Mouse (Mus musculus): ENCODE data around the gene Pnpla8.
A peak's percentile ranks its signal among the peaks of the same experiment; 100 is the strongest.
"Not testable (repeated sequence)": the region's sequence is repeated elsewhere in the genome, so short reads cannot be mapped to it uniquely, and the experiment has no call there.

The Pnpla8 gene

DNA sequence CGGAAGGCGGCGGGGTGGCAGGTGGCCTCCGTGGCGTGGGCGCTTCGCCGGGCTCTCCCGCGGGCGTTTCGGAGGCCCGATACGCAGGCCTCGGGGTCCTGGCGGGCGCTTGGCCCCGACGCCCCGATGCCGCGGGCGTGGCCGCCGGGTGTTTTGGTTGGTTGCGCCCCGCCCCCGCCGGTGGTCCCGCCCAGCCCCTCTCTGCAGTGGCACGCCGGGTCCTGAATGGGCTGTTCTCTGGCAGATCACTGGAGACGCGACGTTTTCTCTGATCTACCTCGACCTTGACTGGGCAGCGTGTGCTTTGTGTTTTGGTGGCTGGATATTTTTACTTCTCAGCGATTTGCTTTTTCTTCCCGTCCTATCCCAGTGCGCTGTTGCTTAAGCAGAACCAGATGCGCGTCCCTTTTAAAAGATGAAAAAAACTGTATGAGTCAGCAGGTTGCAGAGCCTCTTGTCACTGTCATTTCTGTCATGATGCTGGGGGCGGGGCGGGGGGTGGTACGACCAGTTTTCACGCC is 48.2 kb downstream of the Pnpla8 start:
- peak; percentile 71 to 73 for DNase-seq (ENCODE audit: low spot score in 2 of 2)

DNA sequence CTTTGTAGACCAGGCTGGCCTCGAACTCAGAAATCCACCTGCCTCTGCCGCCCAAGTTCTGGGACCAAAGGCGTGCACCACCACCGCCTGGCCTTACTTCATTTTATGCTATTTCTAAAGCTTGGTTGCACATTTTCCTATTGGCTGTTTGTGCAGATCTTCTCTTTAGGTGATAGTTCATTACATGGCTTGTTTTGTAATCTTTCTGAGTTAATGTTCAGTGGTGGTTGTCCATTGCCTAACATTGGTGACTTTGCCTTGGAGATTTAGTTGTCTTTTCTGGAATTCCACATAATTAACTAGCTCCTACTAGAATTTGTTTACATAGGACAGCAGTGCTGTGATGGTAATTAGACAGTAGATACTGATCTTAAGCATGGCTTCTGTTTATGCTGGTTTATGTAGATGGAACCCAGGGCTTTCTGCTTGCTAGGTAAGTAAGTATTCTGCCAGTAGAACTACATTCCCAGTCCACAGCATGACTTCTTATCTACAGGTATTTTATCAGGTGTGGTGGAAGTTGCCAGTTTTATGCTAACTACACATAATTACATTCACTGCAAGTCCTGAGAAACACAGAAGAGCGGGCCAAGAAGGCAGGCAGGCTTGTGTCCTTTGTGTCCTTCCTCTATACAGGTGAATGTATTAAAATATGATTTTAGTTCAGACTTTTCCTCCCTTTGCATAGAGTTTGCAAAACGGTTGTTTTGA is 53.1 kb downstream of the Pnpla8 start:
- no peak for DNase-seq (ENCODE audit: low spot score in 2 of 2)

DNA sequence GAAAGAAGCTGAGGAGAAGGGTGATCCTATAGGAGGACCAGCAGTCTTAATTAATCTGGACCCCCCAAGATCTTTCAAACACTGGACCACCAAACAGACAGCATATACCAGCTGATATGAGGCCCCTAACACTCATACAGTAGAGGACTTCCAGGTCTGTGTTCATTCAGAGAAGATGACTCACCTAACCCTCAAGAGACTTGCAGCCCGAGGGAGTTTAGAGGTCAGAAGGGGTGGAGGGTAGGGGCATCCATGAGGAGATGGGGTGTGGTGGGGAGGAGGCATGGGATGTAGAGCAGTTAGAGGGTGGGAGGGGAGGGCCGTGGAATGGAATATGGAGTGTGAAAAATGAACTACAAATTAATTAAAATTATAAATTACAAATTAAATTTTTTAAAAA is 59.0 kb downstream of the Pnpla8 start:
- not testable (repeated sequence) for DNase-seq (ENCODE audit: low spot score in 2 of 2)

DNA sequence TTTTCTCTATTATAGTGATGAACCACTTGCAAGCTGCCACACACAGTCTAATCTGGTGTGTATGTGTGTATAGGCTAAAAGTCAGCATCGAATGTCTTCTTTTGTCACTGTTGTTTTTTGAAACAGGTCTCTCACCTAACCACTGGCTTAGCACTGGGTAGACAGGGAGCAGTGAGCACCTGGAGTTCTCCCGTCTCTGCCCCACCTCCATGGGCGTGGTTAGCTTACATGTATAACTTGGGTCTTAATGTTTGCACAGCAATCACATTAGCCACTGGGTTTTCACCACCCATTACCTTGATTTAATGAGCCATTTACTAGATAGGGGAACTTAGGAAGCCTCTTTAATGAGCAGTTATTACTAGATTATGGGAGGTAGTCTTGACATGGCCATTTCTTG is 60.4 kb downstream of the Pnpla8 start:
- DNase-seq (ENCODE audit: low spot score in 2 of 2): no peak

DNA sequence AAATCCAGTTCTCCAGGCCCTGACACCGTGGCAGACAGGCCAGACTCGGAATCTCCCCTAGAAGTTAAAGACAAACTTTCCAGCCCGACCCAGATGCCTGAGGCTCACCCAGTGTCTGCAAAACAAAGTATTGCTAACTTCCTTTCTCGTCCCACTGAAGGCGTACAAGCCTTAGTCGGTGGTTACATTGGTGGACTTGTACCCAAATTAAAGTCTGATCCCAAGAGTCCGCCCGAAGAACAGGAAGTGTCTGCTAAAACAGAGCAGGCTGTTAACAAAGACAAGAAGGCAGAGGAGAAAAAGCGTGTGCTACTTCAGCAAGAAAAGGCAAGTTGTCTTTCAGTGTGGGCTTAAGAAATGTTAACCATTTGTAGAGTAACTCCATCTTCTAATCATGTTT is 62.2 kb downstream of the Pnpla8 start:
- no peak for DNase-seq (ENCODE audit: low spot score in 2 of 2)

DNA sequence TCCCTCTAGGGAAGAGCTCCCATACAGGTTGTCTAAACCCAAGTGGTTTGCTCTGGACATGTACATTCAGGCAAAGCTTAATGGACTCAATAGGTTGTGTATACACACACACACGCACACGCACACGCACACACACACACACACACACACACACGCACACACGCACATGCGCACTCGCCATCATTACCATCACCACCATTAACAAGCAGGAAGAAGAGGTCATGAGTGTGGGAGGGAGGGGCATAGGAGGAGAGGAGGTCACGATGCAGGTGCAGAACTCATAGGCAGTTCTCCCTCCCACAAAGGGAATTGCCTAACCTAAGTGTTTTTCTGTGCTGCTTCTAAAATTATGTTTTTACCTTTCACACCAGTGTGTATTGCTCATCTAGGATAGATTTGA is 65.8 kb downstream of the Pnpla8 start:
- no peak for DNase-seq (ENCODE audit: low spot score in 2 of 2)

DNA sequence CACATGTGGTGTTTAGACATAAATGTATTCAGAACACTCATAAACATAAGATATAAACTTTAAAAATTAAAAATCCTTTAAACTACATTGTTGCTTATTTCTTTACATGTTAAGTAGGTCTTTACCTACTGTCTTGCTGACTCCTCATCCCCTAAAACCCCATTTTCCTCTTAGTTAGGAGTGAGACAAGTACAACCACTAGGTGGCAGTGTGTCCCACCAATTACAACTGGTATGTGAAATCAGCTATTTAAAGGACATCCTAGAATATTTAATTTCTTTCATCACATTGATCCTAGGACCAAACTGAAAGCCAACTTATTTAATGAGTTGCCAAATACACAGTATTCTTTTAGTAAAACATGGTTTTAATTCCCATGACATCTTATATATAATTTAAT is 71.1 kb downstream of the Pnpla8 start:
- DNase-seq (ENCODE audit: low spot score in 2 of 2): peak; percentile 16 to 62

DNA sequence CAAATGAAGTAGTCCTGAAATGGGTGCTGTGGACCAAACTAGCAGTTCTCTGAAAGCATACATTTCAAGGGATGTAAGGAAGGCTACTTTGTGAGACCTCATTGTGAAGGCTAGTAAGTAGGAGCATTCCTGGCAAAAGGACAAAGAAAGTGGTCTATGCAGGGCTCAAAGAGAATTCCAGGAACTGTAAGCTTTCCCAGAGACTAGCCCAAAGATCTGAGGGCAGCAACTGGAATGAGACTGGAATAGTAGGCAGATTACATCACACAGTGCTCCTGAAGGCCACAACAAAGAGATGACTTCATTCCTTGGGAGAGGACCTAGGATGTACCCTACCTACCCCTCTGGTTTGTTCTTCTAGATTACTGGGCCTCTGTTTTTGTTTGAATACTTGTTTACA is 79.6 kb downstream of the Pnpla8 start:
- no peak for DNase-seq (ENCODE audit: low spot score in 2 of 2)

DNA sequence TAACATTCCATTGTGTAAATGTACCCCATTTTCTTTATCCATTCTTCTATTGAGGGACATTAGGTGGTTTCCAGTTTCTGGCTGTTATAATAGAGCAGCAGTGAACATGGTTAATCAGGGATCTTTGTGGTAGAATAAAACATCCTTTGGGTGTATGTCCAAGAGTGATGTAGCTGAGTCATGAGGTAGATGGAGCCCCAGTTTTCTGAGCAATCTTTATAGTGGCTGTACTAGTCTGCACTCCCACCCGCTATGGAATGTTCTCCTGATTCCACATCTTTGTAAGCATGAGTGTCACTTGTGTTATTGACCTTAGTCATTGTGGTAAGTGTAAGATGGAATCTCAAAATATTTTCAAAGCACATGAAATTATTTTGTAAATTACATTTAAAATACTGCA is 82.8 kb downstream of the Pnpla8 start:
- no peak for DNase-seq (ENCODE audit: low spot score in 2 of 2)

DNA sequence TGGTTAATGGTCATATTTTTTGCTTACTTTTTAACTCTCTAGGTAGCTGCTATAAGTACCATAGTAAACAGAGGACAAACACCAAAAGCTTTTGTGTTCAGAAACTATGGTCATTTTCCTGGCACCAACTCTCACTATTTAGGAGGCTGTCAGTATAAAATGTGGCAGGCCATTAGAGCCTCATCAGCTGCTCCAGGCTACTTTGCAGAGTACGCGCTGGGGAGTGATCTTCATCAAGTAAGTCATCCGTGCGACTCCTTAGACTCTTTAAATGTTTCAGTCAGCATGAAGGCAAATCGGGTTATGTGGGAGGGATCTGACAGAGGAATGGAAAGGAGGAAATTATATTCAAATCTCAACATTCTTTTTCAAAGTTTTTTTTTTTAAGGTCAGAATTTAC is 83.7 kb downstream of the Pnpla8 start:
- DNase-seq (ENCODE audit: low spot score in 2 of 2): no peak

DNA sequence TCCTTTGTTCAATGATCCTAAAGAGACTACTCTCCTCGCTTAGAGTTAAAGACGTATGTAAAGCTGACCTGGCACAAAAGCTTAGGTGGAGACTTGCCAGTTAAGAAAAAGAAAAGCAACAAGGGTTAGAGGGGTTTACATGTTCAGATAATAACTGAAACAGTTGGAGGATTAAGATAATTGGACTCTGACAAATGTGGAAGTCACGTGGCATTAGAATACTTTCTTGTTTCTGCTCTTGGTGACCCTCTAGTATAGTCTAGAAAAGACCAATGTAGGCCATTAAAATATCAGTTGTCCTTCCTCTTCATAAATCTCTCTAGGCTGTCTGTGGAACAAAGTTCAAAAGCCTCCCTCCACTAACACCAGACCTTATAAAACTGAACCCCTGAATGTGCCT is 87.1 kb downstream of the Pnpla8 start:
- DNase-seq (ENCODE audit: low spot score in 2 of 2): no peak

DNA sequence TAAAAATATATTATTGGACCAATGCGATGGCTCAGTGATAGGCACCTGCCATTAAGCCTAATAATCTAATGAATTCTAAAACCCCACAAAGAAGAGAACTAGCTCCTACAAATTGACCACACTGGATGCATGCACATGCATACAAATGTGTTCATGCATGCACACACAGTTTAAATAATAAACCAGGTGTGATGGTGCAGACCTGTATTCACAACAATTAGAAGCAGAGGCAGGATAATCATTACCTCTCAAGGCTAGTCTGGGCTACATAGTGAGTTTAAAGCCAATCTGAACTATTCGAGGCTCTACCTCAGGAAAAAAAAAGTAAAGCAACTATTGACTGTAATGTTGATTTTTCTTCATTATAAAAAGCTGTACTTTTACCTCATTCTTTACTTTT is 94.0 kb downstream of the Pnpla8 start:
- no peak for DNase-seq (ENCODE audit: low spot score in 2 of 2)

DNA sequence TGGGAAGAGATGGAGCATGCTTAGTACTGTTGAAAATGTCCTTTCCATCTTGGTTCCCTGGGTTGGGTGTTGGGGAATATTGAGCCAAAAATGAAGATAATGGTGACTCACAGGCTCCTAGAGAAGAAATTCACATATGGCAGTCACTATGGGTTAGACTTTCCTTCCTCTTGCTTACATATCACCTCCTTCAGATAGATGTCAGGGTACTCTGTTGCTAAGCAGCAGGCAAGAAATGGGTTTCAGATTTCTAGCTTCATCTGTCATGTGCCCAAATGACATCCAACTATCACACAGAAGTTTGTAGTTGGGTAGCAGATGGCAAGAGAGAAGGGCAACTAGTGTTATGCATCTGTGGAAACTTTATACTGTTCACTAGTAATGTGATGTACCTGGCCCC is 103.9 kb downstream of the Pnpla8 start:
- DNase-seq (ENCODE audit: low spot score in 2 of 2): no peak

DNA sequence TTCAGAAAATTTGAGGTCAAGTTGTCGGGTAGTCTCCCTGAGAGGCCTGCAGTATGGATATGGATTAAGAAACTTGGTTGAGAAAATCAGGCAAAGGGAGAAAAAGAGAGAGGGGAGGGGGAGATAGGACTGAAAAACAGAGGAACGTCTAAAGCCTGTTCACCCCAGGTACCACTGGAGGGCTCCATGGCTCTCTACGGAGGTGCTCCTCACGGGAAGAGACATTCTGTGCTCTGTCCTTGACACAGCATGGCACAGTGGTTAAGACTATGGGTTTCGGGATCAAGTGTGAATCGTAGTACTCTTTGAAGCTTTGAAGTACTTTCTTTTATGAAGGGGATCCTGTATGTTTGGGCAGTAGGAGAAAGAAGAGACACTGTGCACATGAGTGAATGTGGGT is 106.3 kb downstream of the Pnpla8 start:
- no peak for DNase-seq (ENCODE audit: low spot score in 2 of 2)

DNA sequence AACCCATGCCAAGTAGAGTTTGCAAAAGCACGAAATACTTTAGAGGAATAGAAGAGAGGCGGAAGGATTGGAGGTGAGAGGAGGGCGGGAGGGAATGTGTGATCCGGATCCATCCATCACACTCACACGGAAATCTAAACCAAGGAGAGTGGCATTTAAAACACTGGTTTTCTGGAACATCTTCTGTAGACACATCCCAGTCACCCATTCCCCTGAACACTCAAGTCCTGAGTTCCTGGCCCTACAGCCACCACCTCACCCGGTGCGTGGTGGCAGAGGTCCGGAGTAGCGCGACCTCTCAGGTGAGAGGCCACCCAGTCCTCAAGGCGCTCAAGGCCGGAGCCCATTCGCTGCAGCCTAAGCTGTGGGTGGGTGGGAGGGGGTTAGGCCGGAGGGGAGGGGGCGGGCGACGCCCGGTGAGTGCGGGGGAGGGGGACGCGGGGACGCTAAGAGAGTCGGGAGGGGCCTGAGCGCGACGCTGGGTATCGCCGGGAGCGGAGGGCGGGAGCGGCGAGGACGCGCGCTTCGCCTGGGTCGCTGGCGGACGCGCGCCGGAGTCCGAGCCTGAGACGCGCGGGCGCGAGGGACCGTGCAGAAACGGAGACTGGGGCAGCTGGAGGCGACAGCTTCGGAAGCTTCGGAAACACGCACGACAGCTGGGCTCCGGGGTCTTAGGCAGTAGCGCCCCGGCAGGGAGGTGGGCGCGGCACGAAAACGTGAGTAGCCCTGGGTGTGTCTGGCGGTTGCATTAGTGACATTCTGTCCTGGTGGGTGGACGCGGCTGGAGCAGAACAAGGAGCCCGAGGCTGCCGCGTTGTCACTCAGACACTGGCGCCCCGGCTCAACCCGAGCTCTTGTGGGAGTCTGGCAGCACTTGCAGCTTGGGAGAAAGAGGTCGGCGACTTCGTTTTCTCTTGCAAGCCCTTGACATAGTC is 107.5 kb downstream of the Pnpla8 start, which contains the start of gene Nrcam:
Nrcam (plus strand) TSS at position 505 of the 935 bp plus-strand sequence.
- no peak for DNase-seq (ENCODE audit: low spot score in 2 of 2)

DNA sequence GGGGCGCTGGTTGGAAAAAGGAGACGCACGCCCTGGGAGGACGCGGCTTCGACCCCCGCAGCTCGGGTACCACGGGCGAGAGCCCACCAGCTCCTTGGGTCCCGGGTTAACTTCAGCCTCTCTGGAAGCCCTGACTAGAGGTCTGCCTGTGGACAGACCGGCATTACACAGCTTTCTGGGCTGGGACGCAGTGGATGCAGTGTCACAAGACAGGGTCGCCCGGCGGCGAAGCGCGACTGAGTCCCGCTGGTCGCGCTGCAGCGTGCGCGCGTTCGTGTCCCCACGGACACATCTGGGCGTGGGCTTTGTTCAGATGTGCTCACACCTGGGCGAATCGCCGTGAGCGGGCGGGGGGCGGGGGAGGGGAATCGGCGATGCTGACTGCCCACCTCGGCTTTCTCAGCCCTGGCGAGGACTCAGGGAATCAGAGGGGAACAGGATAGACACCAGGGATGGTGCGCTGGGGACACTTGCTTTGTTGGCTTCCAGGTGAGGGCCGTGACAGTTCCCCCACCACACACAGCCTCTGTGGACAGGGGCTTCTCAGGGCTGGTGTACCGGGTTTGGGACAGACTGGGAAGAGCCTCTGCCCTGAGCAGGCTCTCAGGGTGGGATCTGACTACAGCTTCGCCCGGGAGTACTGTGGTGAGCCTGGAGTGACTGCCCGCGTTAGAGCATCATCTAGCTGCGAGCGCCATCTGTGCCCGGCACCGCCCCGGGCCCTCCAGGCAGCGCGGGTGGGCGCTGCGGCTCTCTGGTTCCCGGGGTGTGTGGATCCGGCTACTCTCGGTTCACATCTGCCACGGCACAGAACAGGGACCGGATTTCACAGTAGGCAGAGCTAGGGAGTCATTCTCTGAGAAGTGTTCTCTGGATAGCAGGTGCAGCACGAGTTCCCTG is 108.4 kb downstream of the Pnpla8 start:
- DNase-seq (ENCODE audit: low spot score in 2 of 2): no peak

DNA sequence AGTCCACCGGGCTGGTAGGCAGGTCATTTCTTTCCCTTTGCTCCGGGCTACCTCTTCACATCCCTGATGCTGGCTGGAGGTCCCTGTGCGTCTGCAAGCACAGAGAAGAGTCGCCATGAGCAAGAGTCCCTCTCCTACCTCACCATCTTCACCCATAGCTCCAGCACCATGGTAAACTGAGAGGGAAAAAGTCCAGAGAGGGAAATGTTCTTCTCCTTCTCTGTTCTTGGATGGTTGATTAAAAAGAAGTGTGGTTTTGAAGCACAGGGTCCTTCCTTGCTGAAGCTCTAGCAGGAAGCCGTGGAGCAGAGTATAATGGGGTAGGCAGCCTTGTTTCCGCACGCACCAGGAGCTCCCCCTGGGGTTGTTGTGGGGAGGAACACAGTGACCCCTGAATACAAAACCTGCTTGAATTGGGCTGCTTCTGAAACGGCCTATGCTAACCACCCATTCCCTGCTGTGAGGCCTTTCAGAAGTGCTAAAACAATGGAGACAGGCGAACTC is 109.1 kb downstream of the Pnpla8 start:
- no peak for DNase-seq (ENCODE audit: low spot score in 2 of 2)

DNA sequence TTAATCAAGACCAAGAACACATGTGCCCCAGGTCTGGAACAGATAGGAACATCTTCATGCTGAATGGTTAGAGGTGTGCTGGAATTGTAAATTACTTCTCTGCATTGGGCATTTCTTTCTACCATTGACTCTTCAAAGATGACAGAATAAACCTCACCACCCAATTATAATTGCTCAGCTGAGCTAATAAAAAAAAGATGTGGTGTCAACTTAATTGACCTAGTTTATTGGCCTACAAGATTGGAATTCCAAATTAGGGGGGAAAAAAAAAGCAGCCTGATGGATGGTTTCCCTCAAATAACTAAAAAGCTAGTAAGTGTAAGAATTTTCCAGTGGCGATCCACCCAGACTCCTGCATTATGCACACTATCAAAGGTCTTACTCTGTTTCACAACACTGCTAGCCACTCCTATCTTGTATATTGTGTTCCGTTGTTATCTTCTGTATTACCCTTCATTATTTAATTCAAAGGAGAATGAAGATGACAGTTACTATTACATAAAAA is 116.0 kb downstream of the Pnpla8 start:
- no peak for DNase-seq (ENCODE audit: low spot score in 2 of 2)

DNA sequence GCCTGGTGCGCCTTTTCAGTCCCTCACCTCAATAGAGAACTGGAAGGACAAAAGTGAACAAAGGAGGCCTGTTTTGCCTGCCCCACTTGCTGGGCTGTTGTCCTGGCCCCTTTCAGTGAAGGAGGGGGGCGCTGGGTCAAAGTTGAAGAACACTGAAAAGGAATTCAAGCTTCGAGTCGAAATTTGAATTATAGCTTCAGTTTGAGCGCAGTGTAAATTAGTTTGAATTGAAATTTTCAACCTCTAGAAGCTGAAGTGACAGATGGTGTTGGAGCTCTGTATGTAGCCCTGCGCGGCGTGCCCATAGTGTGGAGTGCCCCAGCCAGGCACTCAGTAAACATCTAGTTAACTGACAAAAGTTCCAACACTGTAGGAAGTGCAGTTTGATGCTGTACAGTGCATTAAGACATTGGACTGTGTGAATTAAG is 117.0 kb downstream of the Pnpla8 start:
- no peak for DNase-seq (ENCODE audit: low spot score in 2 of 2)

DNA sequence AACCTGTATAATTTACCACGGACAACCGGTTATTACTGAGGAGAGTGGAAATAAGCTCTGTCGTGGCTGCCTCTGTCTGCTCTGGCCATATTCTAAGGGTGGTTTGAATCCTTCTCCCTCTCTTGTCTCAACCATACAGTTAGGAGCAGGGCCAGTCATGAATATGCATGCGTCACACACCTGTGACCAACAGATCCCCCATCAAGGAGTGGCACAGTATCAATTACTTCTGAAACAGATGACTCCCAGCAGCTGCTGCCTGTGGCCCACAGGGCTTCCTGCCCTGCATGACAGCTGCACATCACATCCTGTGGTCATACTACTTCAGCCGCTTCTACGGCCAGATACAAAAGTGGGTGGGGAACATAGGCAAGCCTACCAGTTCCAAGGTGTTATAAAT is 122.9 kb downstream of the Pnpla8 start:
- no peak for DNase-seq (ENCODE audit: low spot score in 2 of 2)

DNA sequence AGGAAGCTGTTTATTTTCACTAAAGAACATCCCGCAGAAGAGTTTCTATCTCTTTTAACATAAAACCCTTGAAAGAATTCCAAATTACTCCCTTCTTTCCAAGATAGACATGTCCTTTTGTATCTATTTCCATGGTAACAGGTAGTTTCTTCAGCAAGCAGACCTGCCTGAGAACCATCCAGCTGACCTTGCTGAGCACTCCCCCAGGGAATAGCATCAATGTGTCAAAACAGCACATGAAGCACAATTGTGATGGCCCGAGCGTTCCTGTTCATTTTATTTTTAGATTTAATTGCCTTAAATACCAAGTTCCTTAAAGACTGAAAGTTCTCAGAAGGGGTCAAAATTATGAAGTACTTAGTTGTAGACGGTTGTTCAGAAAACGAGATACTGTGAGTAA is 124.1 kb downstream of the Pnpla8 start:
- DNase-seq (ENCODE audit: low spot score in 2 of 2): no peak
